Mouse (Mus musculus): Measurements from ENCODE around the gene Gstp2.

DNA sequence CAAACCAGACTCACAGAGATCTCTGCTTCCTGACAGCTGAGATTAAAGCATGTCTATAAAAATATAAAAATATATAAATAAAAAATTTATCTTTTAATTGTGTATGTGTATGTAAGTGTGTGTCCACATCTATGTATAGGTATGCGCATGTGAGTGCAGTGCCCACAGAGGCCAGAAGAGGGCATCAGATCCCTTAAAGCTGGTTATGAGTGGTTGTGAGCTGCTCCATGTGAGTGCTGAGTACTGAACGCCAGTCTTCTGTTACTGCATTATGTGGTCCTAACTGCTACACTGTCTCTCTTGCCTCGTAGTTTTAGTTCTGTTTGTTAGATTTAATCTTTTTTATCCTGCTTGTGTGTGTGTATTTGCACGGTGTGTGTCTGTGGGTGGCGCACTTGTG lies 5.2 kb upstream of the Gstp2 start:
- TF ChIP-seq CTCF (IDR thresholded peaks at IDR 0.05; ENCODE audit: borderline replicate concordance, insufficient read depth, low read depth, low read length), result no peak
- TF ChIP-seq POLR2A (IDR thresholded peaks at IDR 0.05; ENCODE audit: borderline replicate concordance, insufficient read depth, low read length), result no peak

Measured in cerebellum, adult 2 months (tissue).